Mouse (Mus musculus) stomach, embryonic 16.5 days (tissue): ENCODE measurements around the gene Asb4. TPM values are rescaled to one million over a fixed set of nuclear protein-coding genes. Genes with fewer than 3 reads are reported as not detected.
A peak's percentile ranks its signal among the peaks of the same experiment; 100 is the strongest.

Experiments used
- ATAC-seq: fragments of 200-750 bp; cut with Nextera tagmentation; 2 replicates; pipeline ENCODE4 v1.8.0; 2017; ENCODE audit warnings: moderate number of reproducible peaks, moderate TSS enrichment; ENCODE audit not compliant: insufficient read depth, low FRiP score
- H3K27ac ChIP-seq: fragments of 300-500 bp; sonication (generic); 2 replicates; pipeline ENCODE4 v1.5.1; 2014; ENCODE audit warnings: low read length
- H3K27me3 ChIP-seq: fragments of 300-500 bp; sonication (generic); 2 replicates; pipeline ENCODE4 v1.6.1; 2014; ENCODE audit warnings: low read length, control low read depth, mixed read lengths; ENCODE audit not compliant: control insufficient read depth, insufficient read depth
- H3K36me3 ChIP-seq: fragments of 300-500 bp; sonication (generic); 2 replicates; pipeline ENCODE4 v1.6.1; 2014; ENCODE audit warnings: low read length; ENCODE audit not compliant: control insufficient read depth, insufficient read depth
- H3K4me1 ChIP-seq: fragments of 300-500 bp; sonication (generic); 2 replicates; pipeline ENCODE4 v1.6.1; 2014; ENCODE audit warnings: low read length, control low read depth, mixed read lengths; ENCODE audit not compliant: control insufficient read depth, insufficient read depth
- H3K4me2 ChIP-seq: fragments of 300-500 bp; sonication (generic); 2 replicates; pipeline ENCODE4 v1.6.1; 2014; ENCODE audit warnings: low read depth, low read length, mixed read lengths
- H3K4me3 ChIP-seq: fragments of 300-500 bp; sonication (generic); replicated peaks from 2 replicates; pipeline ENCODE4 v1.5.1; 2014; ENCODE audit warnings: mild to moderate bottlenecking, low read length
- H3K9ac ChIP-seq: fragments of 300-500 bp; sonication (generic); 2 replicates; pipeline ENCODE4 v1.6.1; 2014; ENCODE audit warnings: low read length
- H3K9me3 ChIP-seq: fragments of 300-500 bp; sonication (generic); replicated peaks from 2 replicates; pipeline ENCODE4 v1.6.1; 2016; ENCODE audit warnings: low read length, control low read depth; ENCODE audit not compliant: control insufficient read depth
- WGBS: fragments of 180-500 bp; shearing (Covaris S2); extraction: QIAGEN DNeasy Blood & Tissue Kit; methylation state at CpG from one replicate; pipeline ENCODE4 v1.1.7; 2014; 5-methylcytosine and 5-hydroxymethylcytosine counted together
- polyA plus RNA-seq: library from polyadenylated mRNA; unstranded; fragments of >200 nt; fragmentation: Nextera tagmentation; extraction: Ambion mirVana; gene quantifications from 2 replicates; pipeline ENCODE4 v1.2.1, GENCODE M21; 2015

Gene Asb4
- polyA plus RNA-seq, 1 experiment from 2014 or later, result 11.6 TPM

DNA sequence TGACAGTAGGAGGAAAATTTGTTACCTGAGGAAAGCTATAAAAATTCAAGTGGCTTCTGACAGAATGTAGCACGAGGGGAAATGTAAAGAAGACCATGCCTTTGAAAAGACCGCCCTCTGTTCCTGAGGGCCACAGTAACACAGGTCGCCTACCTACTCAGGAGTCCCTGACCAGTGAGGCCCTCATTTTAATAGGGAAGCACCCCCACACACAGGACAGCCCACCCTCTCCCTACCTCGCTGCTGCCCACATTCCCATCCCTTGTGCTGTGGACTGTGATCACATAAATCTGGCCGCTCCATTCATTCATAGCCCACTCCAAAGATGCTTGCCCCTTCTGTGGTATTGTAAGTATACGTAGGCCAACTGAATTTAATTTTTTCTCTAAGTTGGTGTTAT lies 20.8 kb downstream of the Asb4 start:
- H3K9me3 ChIP-seq, result no peaks in the 10 kb centered on the region
- no peak overlapping the region for H3K4me2 ChIP-seq
- no peaks in the 10 kb centered on the region for H3K27me3 ChIP-seq
- H3K36me3 ChIP-seq, result no peaks in the 10 kb centered on the region
- no peak overlapping the region for H3K9ac ChIP-seq
- WGBS, result 78% methylated on average over 6 of the region's 6 CpGs
- no peak overlapping the region; the same call in 1 of the 2 replicates for H3K27ac ChIP-seq
- no peak for ATAC-seq
- H3K4me3 ChIP-seq, result no peak overlapping the region
- H3K4me1 ChIP-seq, result no peaks in the 10 kb centered on the region

DNA sequence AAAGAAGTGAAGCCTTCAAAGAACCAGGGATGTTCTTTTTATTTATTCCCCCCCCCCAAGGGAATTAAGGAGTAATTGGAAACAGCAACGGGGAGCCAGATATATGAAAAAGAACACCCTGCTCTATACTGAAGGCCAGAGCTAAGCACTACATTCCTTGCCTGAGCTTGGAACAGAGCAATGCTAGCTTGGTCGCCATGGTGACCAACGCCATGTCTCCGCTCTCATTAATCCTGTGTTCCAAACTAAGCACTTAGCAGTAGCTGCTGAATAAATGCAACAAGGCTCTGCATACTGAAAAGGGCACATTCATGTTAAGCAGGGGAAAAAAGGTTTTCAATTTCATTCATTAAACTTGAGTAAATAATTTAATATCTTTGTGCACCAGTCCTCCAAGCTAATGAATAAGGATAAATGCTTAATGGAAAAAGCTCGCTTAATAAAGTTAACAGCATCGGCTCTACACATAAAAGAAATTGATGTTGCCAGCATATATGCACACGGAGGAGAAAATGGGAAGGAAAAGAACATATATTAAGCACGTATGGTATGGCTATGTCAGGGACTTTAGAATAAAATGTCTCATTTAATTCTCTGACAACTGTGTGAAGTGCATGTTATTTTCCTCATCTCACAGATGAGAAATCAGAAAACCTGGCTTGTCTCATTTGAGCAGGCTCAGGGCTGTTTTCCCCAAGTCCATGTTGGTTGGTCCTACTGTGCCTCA lies 25.4 kb downstream of the Asb4 start:
- H3K9me3 ChIP-seq, result no peaks in the 10 kb centered on the region
- H3K4me2 ChIP-seq, result no peak overlapping the region
- H3K36me3 ChIP-seq, result no peaks in the 10 kb centered on the region
- no peaks in the 10 kb centered on the region for H3K27me3 ChIP-seq
- ATAC-seq, result peak; percentile 56; the same call in 1 of the 2 replicates
- WGBS, result 53% methylated on average over 8 of the region's 8 CpGs
- no peak overlapping the region for H3K27ac ChIP-seq
- no peak overlapping the region for H3K4me3 ChIP-seq
- no peak overlapping the region for H3K9ac ChIP-seq
- no peaks in the 10 kb centered on the region for H3K4me1 ChIP-seq

DNA sequence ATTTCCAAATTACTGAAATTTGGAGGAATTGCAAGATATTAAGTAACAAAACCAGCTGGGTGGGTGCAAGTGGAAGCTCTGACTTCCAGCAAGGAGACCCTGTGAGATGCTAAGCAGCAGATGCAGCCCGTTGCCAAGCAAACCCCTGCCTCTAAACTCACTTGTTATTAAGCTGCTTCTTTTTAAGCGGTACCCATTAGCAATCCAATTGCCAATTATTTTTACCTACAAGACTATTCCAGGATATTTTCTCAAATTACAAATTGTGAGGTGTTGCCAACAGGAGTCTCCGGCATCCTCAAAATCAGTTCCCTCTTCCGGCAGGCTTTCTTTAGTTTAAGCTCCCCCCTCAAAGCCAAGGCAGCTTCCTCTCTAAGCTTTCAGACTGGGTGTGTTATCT lies 26.5 kb downstream of the Asb4 start:
- no peaks in the 10 kb centered on the region for H3K4me1 ChIP-seq
- H3K9ac ChIP-seq, result no peak overlapping the region
- H3K36me3 ChIP-seq, result no peaks in the 10 kb centered on the region
- ATAC-seq, result no peak
- no peak overlapping the region for H3K27ac ChIP-seq
- no peaks in the 10 kb centered on the region for H3K27me3 ChIP-seq
- H3K9me3 ChIP-seq, result no peaks in the 10 kb centered on the region
- H3K4me3 ChIP-seq, result no peak overlapping the region
- H3K4me2 ChIP-seq, result no peak overlapping the region
- WGBS, result 80% methylated on average over 4 of the region's 4 CpGs

DNA sequence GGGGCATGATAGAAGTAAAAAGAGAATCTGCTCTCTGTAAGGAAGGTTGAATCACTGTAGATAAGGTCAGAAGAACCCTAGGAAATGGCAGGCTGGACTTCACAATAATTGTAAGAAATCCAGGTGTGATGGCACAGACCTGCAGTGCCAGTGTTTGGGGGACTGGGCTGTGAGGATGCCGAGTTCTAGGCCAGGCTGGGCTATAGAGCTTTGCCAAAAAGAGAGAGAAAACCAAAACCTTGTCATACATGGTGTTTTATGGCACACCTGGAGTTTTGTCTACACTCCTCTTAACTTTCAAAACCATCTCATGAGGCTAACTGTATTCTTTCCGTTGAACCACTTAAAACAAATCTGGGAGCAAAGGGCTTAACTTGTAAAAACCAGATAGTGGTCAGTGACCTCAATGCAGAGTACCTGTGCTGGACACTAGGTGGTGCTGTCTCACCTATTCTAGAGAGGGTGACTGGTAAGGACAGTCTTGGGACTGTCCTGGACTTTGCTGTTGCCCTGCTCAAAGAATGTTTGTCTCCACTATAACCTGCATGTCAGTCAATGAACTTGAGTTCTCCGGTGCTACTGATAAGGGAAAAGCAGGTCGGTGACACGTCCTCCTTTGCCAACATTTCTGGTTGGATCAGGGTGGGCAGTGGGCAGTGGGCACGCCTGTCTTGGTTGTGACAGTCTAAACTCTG lies 27.7 kb downstream of the Asb4 start:
- H3K36me3 ChIP-seq, result no peaks in the 10 kb centered on the region
- WGBS, result 41% methylated on average over 6 of the region's 6 CpGs
- peak; percentile 83; the same call in 1 of the 2 replicates for ATAC-seq
- H3K4me3 ChIP-seq, result no peak overlapping the region
- H3K27ac ChIP-seq, result no peak overlapping the region
- H3K4me2 ChIP-seq, result no peak overlapping the region
- no peaks in the 10 kb centered on the region for H3K27me3 ChIP-seq
- no peaks in the 10 kb centered on the region for H3K4me1 ChIP-seq
- no peak overlapping the region for H3K9ac ChIP-seq
- H3K9me3 ChIP-seq, result no peaks in the 10 kb centered on the region

DNA sequence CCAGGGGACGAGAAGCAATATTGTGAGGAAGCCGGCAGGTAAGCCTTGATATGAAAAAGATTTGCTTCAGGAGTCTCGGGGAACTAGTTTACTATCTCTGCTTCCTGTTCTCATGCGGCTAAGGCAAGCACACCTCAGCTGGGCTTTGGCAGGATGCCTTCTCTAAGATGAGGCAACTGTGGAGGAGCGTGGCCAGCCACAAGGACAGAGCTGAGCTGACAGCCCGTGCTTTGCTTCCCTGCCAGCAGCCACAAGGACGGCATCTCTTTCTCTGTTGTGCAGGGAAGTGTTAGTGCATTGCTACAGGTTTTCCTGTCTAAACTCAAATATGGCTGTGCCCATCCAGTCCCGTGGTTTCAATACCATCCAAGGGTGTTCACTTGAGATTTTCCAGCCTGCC lies 30.1 kb downstream of the Asb4 start:
- Histone ChIP-seq H3K4me2 (no peak overlapping the region), H3K4me1 (no peaks in the 10 kb centered on the region), H3K9me3 (no peaks in the 10 kb centered on the region), H3K27me3 (no peaks in the 10 kb centered on the region), H3K36me3 (no peaks in the 10 kb centered on the region), H3K9ac (no peak overlapping the region), H3K4me3 (no peak overlapping the region), H3K27ac (no peak overlapping the region)
- ATAC-seq, result no peak
- WGBS, result 37% methylated on average over 8 of the region's 8 CpGs

DNA sequence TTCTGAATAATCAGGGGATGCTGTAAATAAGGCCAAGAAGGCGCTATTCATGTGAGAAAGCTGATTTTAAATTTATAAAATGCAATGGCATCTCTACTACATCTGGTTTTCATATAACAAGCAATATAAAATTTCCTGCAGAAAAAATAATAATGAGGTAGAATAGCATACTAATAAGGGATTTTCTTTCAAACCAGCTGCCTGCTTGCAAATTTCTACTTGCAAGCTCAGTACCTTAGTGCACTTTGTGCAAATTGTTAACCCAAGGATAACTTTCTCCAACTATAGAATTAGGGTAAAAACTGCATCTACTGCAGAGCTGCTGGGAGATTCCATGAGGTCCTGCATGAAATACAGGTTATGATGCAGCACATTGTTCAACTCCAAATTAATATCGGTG lies 38.3 kb downstream of the Asb4 start:
- no peak for ATAC-seq
- no peaks in the 10 kb centered on the region for H3K9me3 ChIP-seq
- no peak overlapping the region for H3K4me2 ChIP-seq
- H3K27me3 ChIP-seq, result no peaks in the 10 kb centered on the region
- H3K36me3 ChIP-seq, result no peaks in the 10 kb centered on the region
- H3K27ac ChIP-seq, result no peak overlapping the region
- 85% methylated on average over 2 of the region's 2 CpGs for WGBS
- H3K9ac ChIP-seq, result no peak overlapping the region
- H3K4me3 ChIP-seq, result no peak overlapping the region
- H3K4me1 ChIP-seq, result no peaks in the 10 kb centered on the region

DNA sequence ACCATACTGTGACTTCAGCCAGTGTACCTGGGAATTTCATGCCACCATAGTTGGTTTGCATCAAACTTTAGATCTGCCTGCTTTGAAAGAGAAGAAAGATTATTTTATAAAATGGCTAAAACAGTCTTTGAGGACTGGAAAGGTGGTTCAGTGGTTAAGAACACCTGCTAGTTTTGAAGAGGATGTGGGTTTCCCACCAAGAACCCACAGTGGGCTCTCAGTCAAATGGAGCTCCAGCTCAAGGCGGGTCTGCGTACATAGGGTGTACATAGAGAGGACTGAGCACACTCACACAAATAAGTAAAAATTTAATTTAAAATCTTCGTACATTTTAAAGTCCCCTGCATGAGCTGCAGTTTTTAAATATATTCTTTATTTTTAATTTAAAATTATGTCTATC lies 39.2 kb downstream of the Asb4 start:
- Histone ChIP-seq H3K36me3 (no peaks in the 10 kb centered on the region), H3K4me3 (no peak overlapping the region), H3K9ac (no peak overlapping the region), H3K27ac (no peak overlapping the region), H3K27me3 (no peaks in the 10 kb centered on the region), H3K4me1 (no peaks in the 10 kb centered on the region), H3K4me2 (no peak overlapping the region), H3K9me3 (no peaks in the 10 kb centered on the region)
- 91% methylated on average over 3 of the region's 3 CpGs for WGBS
- no peak for ATAC-seq

DNA sequence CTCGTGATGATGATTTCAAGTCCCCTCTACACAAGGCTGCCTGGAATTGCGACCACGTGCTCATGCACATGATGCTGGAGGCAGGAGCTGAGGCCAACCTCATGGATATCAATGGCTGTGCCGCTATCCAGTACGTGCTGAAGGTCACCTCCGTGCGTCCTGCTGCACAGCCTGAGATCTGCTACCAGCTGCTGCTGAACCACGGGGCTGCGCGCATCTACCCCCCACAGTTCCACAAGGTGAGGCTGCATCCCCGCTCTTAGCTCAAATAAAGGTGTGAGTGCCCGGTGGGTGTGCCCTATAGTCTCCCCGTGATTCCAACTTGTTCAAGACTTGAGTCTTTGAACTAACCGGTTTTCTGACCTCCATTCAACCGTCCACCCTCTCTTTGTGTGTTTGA lies 40.4 kb downstream of the Asb4 start:
- H3K36me3 ChIP-seq, result no peaks in the 10 kb centered on the region
- H3K27ac ChIP-seq, result no peak overlapping the region
- no peak overlapping the region for H3K4me2 ChIP-seq
- 0 out of 2 replicates have a peak, but pooled peaks have one; percentile 50 for ATAC-seq
- H3K9me3 ChIP-seq, result no peaks in the 10 kb centered on the region
- no peaks in the 10 kb centered on the region for H3K4me1 ChIP-seq
- H3K4me3 ChIP-seq, result no peak overlapping the region
- H3K27me3 ChIP-seq, result no peaks in the 10 kb centered on the region
- H3K9ac ChIP-seq, result no peak overlapping the region
- WGBS, result 70% methylated on average over 15 of the region's 15 CpGs

DNA sequence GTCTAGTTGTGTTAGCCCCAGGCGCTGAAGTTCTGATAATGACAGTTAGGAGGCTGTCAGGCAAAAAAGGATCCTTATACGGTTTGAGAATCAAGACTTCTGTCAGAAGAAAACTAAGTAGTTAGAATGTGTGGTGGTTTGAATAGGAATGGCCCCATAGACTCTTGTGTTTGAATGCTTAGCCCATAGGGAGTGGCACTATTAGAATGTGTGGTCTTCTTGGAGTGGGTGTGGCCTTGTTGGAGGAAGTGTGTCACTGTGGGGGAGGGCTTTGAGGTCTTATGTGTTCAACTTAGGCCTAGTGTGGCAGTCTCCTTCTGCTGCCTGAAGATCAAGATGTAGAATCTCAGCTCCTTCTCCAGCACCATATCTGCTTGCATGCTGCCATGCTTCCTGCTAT lies 43.8 kb downstream of the Asb4 start:
- no peaks in the 10 kb centered on the region for H3K9me3 ChIP-seq
- no peak overlapping the region for H3K27ac ChIP-seq
- ATAC-seq, result no peak
- H3K4me1 ChIP-seq, result no peaks in the 10 kb centered on the region
- no peaks in the 10 kb centered on the region for H3K27me3 ChIP-seq
- no peak overlapping the region for H3K4me2 ChIP-seq
- 77% methylated on average over 2 of the region's 2 CpGs for WGBS
- no peaks in the 10 kb centered on the region for H3K36me3 ChIP-seq
- no peak overlapping the region for H3K9ac ChIP-seq
- H3K4me3 ChIP-seq, result no peak overlapping the region
